Comparison of ENCODE assay signal across 17 mouse cellular contexts in genomic region chr13:94266530-94266929, GRCm38 (mm10).
"Had no signal": no experiment of that assay in that cellular context is flagged by ENCODE, and none has a peak within 500 bp of the region (broad histone marks: within the 10 kb centered on the region; RNA-seq: fewer than 3 reads in every experiment).

No protein-coding gene starts in this region.

- H3K4me2 ChIP-seq: lung, embryonic 15.5 days; midbrain, embryonic 11.5 days; neural tube, embryonic 12.5 days; neural tube, embryonic 15.5 days had no signal

- ATAC-seq: inflammation-experienced regulatory T-cells, adult 6 months; intestine, embryonic 16.5 days had no signal

- H3K4me1 ChIP-seq: neural tube, embryonic 12.5 days had no signal

- H3K27me3 ChIP-seq: lung, embryonic 15.5 days; neural tube, embryonic 12.5 days; neural tube, embryonic 15.5 days had no signal

- DNase-seq: kidney, adult 18-20 months; kidney, adult 9 months; kidney, postnatal 14 days; lung, adult 18-20 months; lung, postnatal 10 days; lung, postnatal 36 days; midbrain, embryonic 14.5 days; retina, postnatal 1 day; thymus, adult 18-20 months; thymus, postnatal 36 days had no signal

- H3K9ac ChIP-seq: liver, embryonic 14.5 days; lung, embryonic 15.5 days; neural tube, embryonic 12.5 days; neural tube, embryonic 15.5 days had no signal

- H3K36me3 ChIP-seq: lung, embryonic 15.5 days; neural tube, embryonic 12.5 days; neural tube, embryonic 15.5 days had no signal

- H3K4me3 ChIP-seq: lung, embryonic 15.5 days; neural tube, embryonic 12.5 days; neural tube, embryonic 15.5 days had no signal

- H3K9me3 ChIP-seq: lung, embryonic 15.5 days; neural tube, embryonic 12.5 days; neural tube, embryonic 15.5 days had no signal

- H3K27ac ChIP-seq: liver, embryonic 14.5 days; lung, embryonic 15.5 days; neural tube, embryonic 12.5 days; neural tube, embryonic 15.5 days had no signal
